Mouse (Mus musculus): ENCODE measurements at regions not wholly inside any gene's neighbourhood (a gene's known extent, or its start where the extent isn't known, plus 50 kb on each side); places are given as distances from the start of the nearest gene placed in this dataset.

- TF ChIP-seq CTCF (IDR thresholded peaks at IDR 0.05 in 2 of 3, conservative IDR thresholded peaks at IDR 0.05 in 1 of 3; ENCODE audit: control insufficient read depth in 1 of 3, insufficient read depth in 1 of 3, low read depth in 2 of 3, low read length in 3 of 3, poor library complexity in 1 of 3, severe bottlenecking in 1 of 3) (no peak), POLR2A (IDR thresholded peaks at IDR 0.05; ENCODE audit: control insufficient read depth in 1 of 2, insufficient read depth in 1 of 2, low read depth in 1 of 2, low read length in 2 of 2, poor library complexity in 1 of 2) (no peak), EP300 (IDR thresholded peaks at IDR 0.05; ENCODE audit: low read depth in 1 of 2, low read length in 2 of 2) (no peak), MAFK (IDR thresholded peaks at IDR 0.05; ENCODE audit: borderline replicate concordance, low read depth, low read length) (no peak), RCOR1 (IDR thresholded peaks at IDR 0.05; ENCODE audit: low read depth, low read length) (no peak), NRF1 (IDR thresholded peaks at IDR 0.05; ENCODE audit: insufficient read depth, low read depth, low read length, poor library complexity, severe bottlenecking) (no peak), ELF1 (IDR thresholded peaks at IDR 0.05; ENCODE audit: low read depth, low read length) (no peak), E2F4 (IDR thresholded peaks at IDR 0.05; ENCODE audit: borderline replicate concordance, low read depth, low read length) (no peak), TBP (IDR thresholded peaks at IDR 0.05; ENCODE audit: low read depth, low read length) (no peak), UBTF (IDR thresholded peaks at IDR 0.05; ENCODE audit: borderline replicate concordance, insufficient read depth, low read depth, low read length) (no peak), ZMIZ1 (IDR thresholded peaks at IDR 0.05; ENCODE audit: low read depth, low read length) (no peak), GATA1 (IDR thresholded peaks at IDR 0.05; ENCODE audit: low read depth, low read length) (no peak), MAZ (IDR thresholded peaks at IDR 0.05; ENCODE audit: low read depth, low read length) (no peak)
Measured at GRCm38 (mm10) chr6:68738573-68738972, 1203.0 kb upstream of the Tacstd2 start.
